Mouse (Mus musculus): ENCODE results near the gene Relch.
A peak's percentile ranks its signal among the peaks of the same experiment; 100 is the strongest.

Gene Relch

DNA sequence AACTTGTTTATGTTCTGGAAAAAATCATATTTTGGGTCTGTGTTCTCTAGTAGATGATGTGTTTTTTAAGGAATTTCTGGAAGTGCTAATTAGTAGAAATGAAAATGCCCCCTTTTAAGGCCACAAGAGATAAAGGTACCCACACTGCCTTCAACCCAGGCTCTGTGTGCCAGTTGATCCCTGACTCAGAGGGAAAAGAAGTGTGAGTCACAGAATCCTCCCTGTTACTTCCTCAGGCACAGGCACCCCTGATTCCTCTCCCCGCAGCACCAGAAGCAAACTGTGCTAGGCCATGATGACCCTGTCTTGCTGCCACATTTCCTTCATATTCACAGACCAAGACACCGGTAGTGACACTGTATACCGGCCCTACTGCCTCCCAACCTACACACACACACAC, 126.4 kb downstream of the Relch start:
- DNase-seq (ENCODE audit: extremely low read depth, low read depth) = no peak

DNA sequence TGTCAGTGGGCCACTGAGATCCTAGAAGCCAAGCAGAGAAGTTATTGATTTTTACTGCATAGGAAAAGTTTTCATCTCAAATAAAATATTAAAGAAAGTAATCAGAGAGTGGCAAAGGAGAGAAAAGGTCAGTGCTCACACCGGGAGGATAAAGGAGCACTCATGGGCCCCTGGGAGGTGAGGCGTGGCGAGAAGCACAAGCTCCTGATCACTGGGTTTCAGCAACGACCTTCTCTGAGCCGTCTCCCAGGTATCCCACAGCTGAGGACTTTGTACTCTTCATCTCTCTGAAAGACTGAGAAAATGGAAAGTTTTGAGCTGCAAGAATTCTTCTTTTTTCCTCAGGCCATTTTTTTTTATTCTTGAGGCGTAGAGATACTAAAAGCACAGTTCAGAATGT, 131.0 kb downstream of the Relch start:
- no peak for DNase-seq (ENCODE audit: extremely low read depth, low read depth)

DNA sequence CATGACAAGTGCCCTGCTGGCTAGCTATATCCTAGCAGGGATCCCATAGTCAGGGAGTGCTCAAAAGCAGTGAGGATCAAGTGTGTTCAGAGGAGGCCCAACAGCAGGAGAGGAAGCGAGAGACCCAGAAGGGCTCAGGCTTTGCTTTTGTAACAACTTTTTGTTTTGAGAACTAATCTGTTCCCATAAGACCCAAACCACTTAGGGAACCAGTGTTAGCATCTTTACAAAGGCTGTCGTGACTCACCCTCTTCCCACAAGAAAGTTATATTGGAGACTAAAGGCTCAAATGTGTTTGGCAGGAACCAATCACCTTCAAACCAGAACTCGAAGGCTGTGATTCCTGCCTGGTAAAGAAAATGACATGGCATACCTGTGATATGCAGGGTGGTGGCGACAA, 132.0 kb downstream of the Relch start:
- no peak for DNase-seq (ENCODE audit: extremely low read depth, low read depth)

DNA sequence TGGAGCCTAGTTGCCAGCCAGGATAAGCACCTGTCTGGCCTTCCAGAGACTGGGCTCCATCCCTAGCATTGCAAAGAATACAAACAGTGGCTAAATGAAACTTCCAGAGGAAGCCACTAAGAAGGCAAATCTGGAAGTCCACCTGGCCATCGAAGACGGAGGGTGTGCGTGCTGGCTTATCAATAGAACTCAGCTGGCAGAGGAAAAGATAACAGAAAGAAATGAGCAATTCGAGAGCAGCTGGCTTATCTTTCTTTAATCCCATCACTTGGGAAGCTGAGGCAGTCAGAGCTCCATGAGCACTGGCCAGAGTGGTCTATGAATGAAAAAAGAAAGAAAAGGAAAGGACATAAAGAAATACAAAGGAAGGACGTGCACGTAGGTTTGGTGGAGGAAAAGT, 136.9 kb downstream of the Relch start:
- DNase-seq (ENCODE audit: extremely low read depth, low read depth) = no peak

DNA sequence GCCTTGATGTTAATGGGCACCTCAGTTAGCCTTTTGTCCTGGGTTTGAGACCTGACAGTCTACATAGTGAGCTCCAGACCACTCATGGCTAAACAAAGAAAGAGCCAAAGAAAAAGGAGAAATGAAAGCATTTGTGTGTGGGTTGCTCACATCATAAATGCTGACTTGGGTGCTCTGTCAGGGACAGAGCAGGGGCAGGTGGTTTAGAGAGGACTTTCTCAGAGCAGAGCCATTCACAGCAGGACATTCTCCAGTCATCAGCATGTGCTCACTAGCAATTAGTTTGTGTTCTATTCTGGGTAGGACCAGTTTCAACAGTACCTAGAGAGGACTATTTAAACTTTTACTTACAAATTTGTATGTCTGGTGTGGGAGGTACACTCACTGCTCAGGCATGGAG, 137.6 kb downstream of the Relch start:
- DNase-seq (ENCODE audit: extremely low read depth, low read depth) = no peak

DNA sequence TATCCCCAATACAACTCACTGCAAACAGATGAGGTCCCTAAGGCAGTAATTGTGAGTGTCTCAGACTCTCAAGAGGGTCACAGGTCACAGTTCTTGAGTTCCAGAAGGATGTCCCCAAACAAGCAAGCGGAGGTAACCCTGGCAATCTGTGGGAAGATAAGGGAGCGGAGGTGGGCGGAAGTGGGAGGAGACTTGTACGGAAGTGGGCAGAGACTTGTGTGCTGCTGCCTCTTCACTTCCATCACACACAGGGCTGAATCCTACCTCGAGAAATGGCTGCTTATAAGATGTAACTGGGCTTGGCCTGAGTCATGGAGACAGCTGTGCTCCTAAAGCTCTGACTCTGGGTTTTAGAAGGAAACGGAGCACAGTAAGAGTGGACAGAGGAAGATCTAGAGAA, 139.3 kb downstream of the Relch start:
- peak; percentile 14 for DNase-seq (ENCODE audit: extremely low read depth, low read depth)

DNA sequence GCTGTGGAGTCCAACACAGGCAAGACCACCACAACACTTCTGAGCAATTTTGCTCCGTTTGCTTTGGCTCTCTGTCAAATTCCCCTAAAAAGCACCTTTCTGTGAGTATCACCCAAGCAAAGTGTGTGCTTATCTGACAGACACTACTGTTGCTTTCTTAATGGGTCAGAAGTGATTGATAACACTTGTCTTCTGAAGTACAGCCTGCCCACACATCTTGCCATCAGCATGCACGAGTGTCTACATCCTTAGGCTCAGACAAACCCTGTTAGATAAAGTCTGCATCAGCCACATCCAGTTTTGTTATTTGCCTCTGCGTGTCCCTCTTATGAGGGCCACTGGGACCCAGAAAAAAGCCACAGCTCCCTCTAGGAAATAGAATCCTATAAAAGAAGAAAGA, 140.6 kb downstream of the Relch start:
- DNase-seq (ENCODE audit: extremely low read depth, low read depth) = no peak
